Mouse (Mus musculus) embryonic facial prominence, embryonic 11.5 days (tissue): ENCODE data around the gene C1qtnf1. TPM values are rescaled to one million over a fixed set of nuclear protein-coding genes. Genes with fewer than 3 reads are reported as not detected.
"Not testable (repeated sequence)": the region's sequence is repeated elsewhere in the genome, so short reads cannot be mapped to it uniquely, and the experiment has no call there.

Experiments
- ATAC-seq: fragments of 200-750 bp; cut with Nextera tagmentation; replicated peaks from 2 replicates; pipeline ENCODE4 v1.8.0; 2017; ENCODE audit warnings: low read depth; ENCODE audit not compliant: insufficient number of reproducible peaks, low FRiP score, low TSS enrichment
- DNase-seq: peaks from one replicate; pipeline ENCODE4 v3.0.0-alpha.2; 2015; ENCODE audit warnings: low spot score
- H3K27ac ChIP-seq: fragments of 300-500 bp; sonication (generic); replicated peaks from 2 replicates; pipeline ENCODE4 v1.5.1; 2014; ENCODE audit warnings: mild to moderate bottlenecking, low read depth, low read length, control low read depth
- H3K27me3 ChIP-seq: fragments of 300-500 bp; sonication (generic); 2 replicates; pipeline ENCODE4 v1.6.1; 2014; ENCODE audit warnings: mild to moderate bottlenecking, low read length, moderate library complexity, mixed read lengths; ENCODE audit not compliant: control insufficient read depth, insufficient read depth
- H3K36me3 ChIP-seq: fragments of 300-500 bp; sonication (generic); replicated peaks from 2 replicates; pipeline ENCODE4 v1.6.1; 2014; ENCODE audit warnings: low read depth, mild to moderate bottlenecking, low read length, moderate library complexity, mixed read lengths; ENCODE audit not compliant: control insufficient read depth, insufficient read depth
- H3K4me1 ChIP-seq: fragments of 300-500 bp; sonication (generic); 2 replicates; pipeline ENCODE4 v1.6.1; 2014; ENCODE audit warnings: low read length, mixed read lengths; ENCODE audit not compliant: control insufficient read depth, insufficient read depth
- H3K4me2 ChIP-seq: fragments of 300-500 bp; sonication (generic); 2 replicates; pipeline ENCODE4 v1.6.1; 2014; ENCODE audit warnings: low read depth, mild to moderate bottlenecking, control low read depth, low read length, moderate library complexity
- H3K4me3 ChIP-seq: fragments of 300-500 bp; sonication (generic); 2 replicates; pipeline ENCODE4 v1.5.1; 2014; ENCODE audit warnings: low read depth, low read length, control low read depth
- H3K9ac ChIP-seq: fragments of 300-500 bp; sonication (generic); replicated peaks from 2 replicates; pipeline ENCODE4 v1.6.1; 2014; ENCODE audit warnings: mild to moderate bottlenecking, control low read depth, low read length
- H3K9me3 ChIP-seq: fragments of 300-500 bp; sonication (generic); replicated peaks from 2 replicates; pipeline ENCODE4 v1.6.1; 2016; ENCODE audit warnings: mild to moderate bottlenecking, low read length, inconsistent platforms, mixed read lengths; ENCODE audit not compliant: control insufficient read depth
- WGBS: fragments of 180-500 bp; shearing (Covaris S2); extraction: QIAGEN DNeasy Blood & Tissue Kit; methylation state at CpG from one replicate; pipeline ENCODE4 v1.1.7; 2014; 5-methylcytosine and 5-hydroxymethylcytosine counted together
- polyA plus RNA-seq: library from polyadenylated mRNA; unstranded; fragments of >200 nt; fragmentation: Nextera tagmentation; extraction: Ambion mirVana; gene quantifications from 2 replicates; pipeline ENCODE4 v1.2.1, GENCODE M21; 2014

The C1qtnf1 gene
- polyA plus RNA-seq: 5.0 and 5.2 TPM in 2 replicates

- Histone ChIP-seq H3K27me3 (no peaks in the 10 kb centered on the region), H3K27ac (peak within 1 kb of the TSS; percentile 35; the same call in 1 of the 2 replicates), H3K36me3 (no peaks in the 10 kb centered on the region), H3K4me3 (peak within 1 kb of the TSS; percentile 30), H3K9me3 (no peaks in the 10 kb centered on the region), H3K4me2 (peak within 1 kb of the TSS; percentile 48), H3K9ac (peak within 1 kb of the TSS; percentile 55), H3K4me1 (peaks cover 14% of the 10 kb centered on the region)
- no peak for ATAC-seq
- peak; percentile 62 for DNase-seq
- 1% methylated on average over 8 of the region's 8 CpGs for WGBS
Observed at GRCm38 (mm10) chr11:118427986-118428385, at the start of gene C1qtnf1. C1qtnf1 (plus strand) TSS chr11:118428203.

- DNase-seq (no peak), ATAC-seq (no peak)
- H3K9me3 ChIP-seq: no peaks in the 10 kb centered on the region
- no peak overlapping the region for H3K9ac ChIP-seq
- H3K4me2 ChIP-seq: no peak overlapping the region
- H3K4me1 ChIP-seq: no peaks in the 10 kb centered on the region; the same call in 1 of the 2 replicates
- no peaks in the 10 kb centered on the region for H3K27me3 ChIP-seq
- 86% methylated on average over 6 of the region's 6 CpGs for WGBS
- H3K27ac ChIP-seq: no peak overlapping the region
- H3K4me3 ChIP-seq: no peak overlapping the region
- H3K36me3 ChIP-seq: no peaks in the 10 kb centered on the region
Observed at GRCm38 (mm10) chr11:118378656-118379055, 49.3 kb upstream of the C1qtnf1 start.

- ATAC-seq (peak; percentile 39; the same call in 1 of the 2 replicates), DNase-seq (peak; percentile 89)
- Histone ChIP-seq H3K4me2 (no peak overlapping the region), H3K27ac (no peak overlapping the region), H3K4me3 (no peak overlapping the region), H3K9ac (no peak overlapping the region), H3K27me3 (no peaks in the 10 kb centered on the region), H3K9me3 (no peaks in the 10 kb centered on the region), H3K4me1 (no peaks in the 10 kb centered on the region; the same call in 1 of the 2 replicates), H3K36me3 (no peaks in the 10 kb centered on the region)
- WGBS: 34% methylated on average over 11 of the region's 11 CpGs
Observed at GRCm38 (mm10) chr11:118379251-118380009, 48.6 kb upstream of the C1qtnf1 start.

GRCm38 (mm10) chr11:118387816-118388215 lies 40.2 kb upstream of the C1qtnf1 start:
- H3K9ac ChIP-seq, H3K4me1 ChIP-seq, H3K4me2 ChIP-seq, H3K4me3 ChIP-seq, H3K27me3 ChIP-seq, H3K9me3 ChIP-seq, H3K36me3 ChIP-seq, DNase-seq, ATAC-seq, H3K27ac ChIP-seq: not testable (repeated sequence)
- 92% methylated on average over 13 of the region's 13 CpGs for WGBS

- DNase-seq (no peak), ATAC-seq (no peak)
- Histone ChIP-seq H3K4me3 (no peak overlapping the region), H3K4me1 (no peaks in the 10 kb centered on the region), H3K9me3 (no peaks in the 10 kb centered on the region), H3K36me3 (no peaks in the 10 kb centered on the region), H3K27me3 (no peaks in the 10 kb centered on the region), H3K4me2 (no peak overlapping the region), H3K9ac (no peak overlapping the region), H3K27ac (no peak overlapping the region)
- WGBS: 62% methylated on average over 5 of the region's 5 CpGs
Observed at GRCm38 (mm10) chr11:118393991-118394390, 34.0 kb upstream of the C1qtnf1 start.

GRCm38 (mm10) chr11:118394538-118394937 lies 33.5 kb upstream of the C1qtnf1 start:
- WGBS: 63% methylated on average over 6 of the region's 6 CpGs
- no peak overlapping the region for H3K4me2 ChIP-seq
- no peak overlapping the region for H3K27ac ChIP-seq
- no peaks in the 10 kb centered on the region for H3K9me3 ChIP-seq
- ATAC-seq: no peak
- no peaks in the 10 kb centered on the region for H3K4me1 ChIP-seq
- no peaks in the 10 kb centered on the region for H3K27me3 ChIP-seq
- no peak overlapping the region for H3K9ac ChIP-seq
- no peak overlapping the region for H3K4me3 ChIP-seq
- no peak for DNase-seq
- H3K36me3 ChIP-seq: no peaks in the 10 kb centered on the region

- H3K9me3 ChIP-seq: no peaks in the 10 kb centered on the region
- no peaks in the 10 kb centered on the region for H3K27me3 ChIP-seq
- H3K4me3 ChIP-seq: no peak overlapping the region
- H3K36me3 ChIP-seq: no peaks in the 10 kb centered on the region
- H3K9ac ChIP-seq: no peak overlapping the region
- H3K27ac ChIP-seq: no peak overlapping the region
- 91% methylated on average over 26 of the region's 26 CpGs for WGBS
- no peak for DNase-seq
- no peak overlapping the region for H3K4me2 ChIP-seq
- no peak for ATAC-seq
- no peaks in the 10 kb centered on the region; the same call in 1 of the 2 replicates for H3K4me1 ChIP-seq
Observed at GRCm38 (mm10) chr11:118397806-118398530, 30.0 kb upstream of the C1qtnf1 start.
